Mouse (Mus musculus) left cerebral cortex, postnatal 25 days (tissue): ENCODE data around the gene Tmem59l. TPM values are rescaled to one million over a fixed set of nuclear protein-coding genes. Genes with fewer than 3 reads are reported as not detected.

Experiments
- DNase-seq, 2 experiments: peaks; one replicate each; pipeline ENCODE4 v3.0.0; 2022; ENCODE audit warnings: low spot score in 2 of 2, mixed read lengths in 1 of 2
- intact Hi-C: fragments of 180-260 bp; cut with DNase I; formaldehyde crosslinking; loops from one replicate; pipeline ENCODE4 v1.15.1; 2025
- total RNA-seq, 2 experiments: library from RNA; stranded (reverse); gene quantifications; 2 replicates each; pipeline ENCODE4 v1.2.3; 2021

Gene Tmem59l
- total RNA-seq, 2 experiments from 2014 or later: 264 to 286 TPM

DNA sequence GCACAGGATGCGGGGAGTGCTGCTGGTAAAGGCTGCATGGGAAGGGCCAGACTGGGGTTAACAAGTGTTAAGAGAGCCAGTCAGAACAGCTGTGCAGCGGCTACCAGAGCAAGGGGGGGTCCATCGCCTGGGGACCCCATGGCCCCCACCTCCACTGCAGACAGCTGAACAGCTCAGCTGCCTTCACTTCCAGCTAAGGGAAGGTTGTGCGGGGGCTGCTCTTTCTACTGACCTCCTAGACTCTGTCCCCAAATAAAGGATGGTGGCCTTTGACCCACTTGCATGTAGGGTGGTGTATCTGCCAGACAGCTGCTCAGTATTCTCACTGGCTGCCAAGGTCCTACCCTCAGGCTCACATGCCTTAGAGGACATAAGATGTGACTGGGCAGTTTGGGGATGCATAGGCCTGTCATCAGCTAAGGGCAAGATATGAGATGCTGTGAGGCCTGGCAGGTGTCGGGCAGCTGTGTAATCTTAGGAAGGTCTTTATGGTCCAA is 19.9 kb downstream of the Tmem59l start:
- DNase-seq: no peak
- intact Hi-C loops: no loop called here

DNA sequence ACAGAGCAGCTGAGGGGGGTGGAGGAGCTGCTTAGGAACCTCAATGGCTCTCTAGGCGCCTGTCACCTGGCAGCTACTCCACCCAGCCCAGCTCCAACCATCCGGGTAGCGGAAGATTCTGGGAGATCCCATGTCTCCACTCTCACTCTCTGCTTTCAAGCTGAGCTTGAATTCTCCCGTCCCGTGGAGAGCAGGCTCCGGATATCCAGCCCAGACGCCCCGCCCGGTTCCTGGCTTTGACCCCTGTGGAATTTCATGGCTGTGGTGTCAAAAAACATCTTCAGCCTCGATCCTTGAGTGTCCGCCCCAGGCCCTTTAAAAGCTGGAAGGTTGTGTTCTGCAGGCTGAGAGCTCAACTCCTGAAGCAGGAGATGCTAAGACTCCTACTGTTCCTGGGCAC is 20.4 kb downstream of the Tmem59l start:
- intact Hi-C loops: no loop called here

GRCm38 (mm10) chr8:70466305-70466704 is 20.9 kb downstream of the Tmem59l start:
- intact Hi-C loops: no loop called here
- DNase-seq: no peak

More for the DNA sequence above, 20.4 kb downstream of the Tmem59l start:
- DNase-seq: no peak

- DNase-seq: no peak
- intact Hi-C loops: no loop called here
Measured at GRCm38 (mm10) chr8:70465701-70466100, 21.5 kb downstream of the Tmem59l start.

- intact Hi-C loops: no loop called here
- no peak for DNase-seq
Measured at GRCm38 (mm10) chr8:70464162-70464561, 23.0 kb downstream of the Tmem59l start.

DNA sequence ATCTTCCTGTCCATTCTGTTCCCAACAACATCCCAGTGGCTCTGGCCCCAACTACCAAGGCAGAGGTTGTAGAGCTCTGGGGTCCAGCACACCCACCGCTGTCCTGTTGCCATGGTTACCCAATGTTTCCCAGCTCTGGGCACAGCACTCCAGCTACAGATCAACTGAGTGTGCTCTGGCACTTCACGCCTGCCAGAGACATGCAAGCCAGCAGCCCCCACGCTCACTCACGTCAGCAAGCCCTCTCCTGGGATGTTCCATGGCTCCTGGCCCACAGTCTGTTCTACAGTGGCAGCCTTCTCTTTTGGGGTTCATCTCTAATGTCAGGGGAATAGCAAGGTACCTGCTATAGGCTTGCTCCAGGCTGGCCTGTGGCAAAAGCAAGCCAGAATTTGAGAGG is 23.9 kb downstream of the Tmem59l start:
- DNase-seq: peak; percentile 62 to 90
- intact Hi-C loops: loop anchor here (1.0 kb wide), 1 partner anchor 45 kb away; no protein-coding TSS in a partner anchor

DNA sequence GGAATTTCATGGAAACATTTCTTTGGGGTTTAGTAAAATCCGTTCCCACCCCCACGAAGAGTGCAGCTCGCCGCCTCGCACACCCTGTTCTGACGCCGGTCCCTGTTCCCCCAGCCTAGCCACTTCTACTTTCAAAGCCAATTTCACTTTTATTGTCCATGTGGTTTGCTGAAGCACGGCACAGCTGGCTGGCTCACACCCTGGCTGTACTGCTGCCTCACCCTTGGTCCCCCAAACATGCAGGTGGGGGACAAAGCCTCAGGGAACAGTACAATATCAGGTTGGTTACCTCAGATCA is 24.7 kb downstream of the Tmem59l start:
- DNase-seq: peak in 1 of 2 experiments; percentile 72
- intact Hi-C loops: no loop called here

- intact Hi-C loops: no loop called here
- DNase-seq: no peak
Measured at GRCm38 (mm10) chr8:70461765-70462515, 25.2 kb downstream of the Tmem59l start.

GRCm38 (mm10) chr8:70460606-70461005 is 26.6 kb downstream of the Tmem59l start:
- intact Hi-C loops: no loop called here
- peak in 1 of 2 experiments; percentile 48 for DNase-seq

GRCm38 (mm10) chr8:70460199-70460598 is 27.0 kb downstream of the Tmem59l start:
- intact Hi-C loops: no loop called here
- no peak for DNase-seq

- DNase-seq: no peak
- intact Hi-C loops: no loop called here
Measured at GRCm38 (mm10) chr8:70459636-70460035, 27.5 kb downstream of the Tmem59l start.

DNA sequence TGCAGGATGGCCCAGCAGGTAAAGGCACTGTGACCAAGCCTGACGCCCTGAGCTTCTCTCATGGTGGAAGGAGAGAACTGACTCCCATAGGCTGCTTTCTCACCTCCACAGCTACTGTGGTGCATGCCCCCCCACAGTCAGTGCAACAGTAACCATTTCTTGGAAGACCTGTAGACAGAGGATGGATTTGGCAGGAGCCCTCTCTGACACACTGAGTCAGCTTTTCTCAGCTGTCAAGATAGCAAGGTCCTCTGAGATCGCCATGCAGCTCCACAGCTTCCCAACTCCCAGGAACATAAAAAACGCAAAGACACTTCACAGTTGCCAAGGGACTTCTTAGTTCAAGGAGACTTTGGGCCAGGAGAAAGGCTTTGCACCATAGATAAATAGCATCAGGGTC is 28.7 kb downstream of the Tmem59l start:
- DNase-seq: no peak
- intact Hi-C loops: no loop called here

DNA sequence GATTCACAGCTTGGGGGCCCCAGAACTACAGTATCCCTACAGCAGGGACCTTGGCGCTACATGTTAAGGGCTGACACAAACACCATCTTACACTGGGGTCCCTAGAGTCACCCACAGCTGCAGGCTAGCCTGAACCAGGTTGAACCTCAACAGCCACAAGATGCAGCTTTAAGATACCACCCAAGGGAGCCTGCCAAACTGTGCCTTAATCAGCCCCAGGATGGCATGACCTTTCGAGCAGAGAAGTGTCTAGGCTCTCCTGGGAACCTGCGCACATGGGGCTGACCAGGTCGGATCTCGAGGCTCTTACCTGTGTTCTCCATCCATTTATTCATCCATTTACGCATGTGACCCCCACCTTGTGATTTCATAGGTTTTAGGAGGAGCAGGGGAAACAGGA is 29.3 kb downstream of the Tmem59l start:
- intact Hi-C loops: no loop called here
- DNase-seq: no peak

- DNase-seq: no peak
- intact Hi-C loops: no loop called here
Measured at GRCm38 (mm10) chr8:70456996-70457395, 30.2 kb downstream of the Tmem59l start.

DNA sequence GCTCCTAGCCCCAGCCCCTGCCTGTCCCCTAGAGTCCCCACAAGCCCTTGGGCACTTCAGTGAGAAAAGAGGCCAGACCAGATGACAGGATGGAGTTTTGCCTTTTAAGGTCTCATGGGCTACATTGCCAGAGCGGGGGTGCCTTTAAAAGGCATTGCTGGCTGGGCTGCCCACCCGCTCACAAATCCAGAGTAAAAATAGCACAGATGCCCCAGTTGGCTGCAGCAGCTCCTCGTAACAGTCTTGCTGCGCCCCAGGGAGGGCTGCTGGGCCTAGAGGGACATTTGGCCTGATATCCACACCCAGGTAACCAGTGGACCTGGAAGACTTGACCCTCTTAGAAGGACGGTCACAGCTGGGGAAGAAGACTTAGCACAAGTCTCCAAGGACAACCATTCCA is 33.3 kb downstream of the Tmem59l start:
- intact Hi-C loops: loop anchor here (5.0 kb wide), 1 partner anchor 37 kb away; no protein-coding TSS in a partner anchor
- DNase-seq: peak in 1 of 2 experiments; percentile 85

GRCm38 (mm10) chr8:70452196-70452966 is 34.8 kb downstream of the Tmem59l start:
- peak in 1 of 2 experiments; percentile 82 for DNase-seq

GRCm38 (mm10) chr8:70447639-70448420 is 39.3 kb downstream of the Tmem59l start:
- intact Hi-C loops: no loop called here
- peak in 1 of 2 experiments; percentile 56 for DNase-seq

More at GRCm38 (mm10) chr8:70452196-70452966, 34.8 kb downstream of the Tmem59l start:
- intact Hi-C loops: loop anchor here (5.0 kb wide), 1 partner anchor 35 kb away; no protein-coding TSS in a partner anchor

DNA sequence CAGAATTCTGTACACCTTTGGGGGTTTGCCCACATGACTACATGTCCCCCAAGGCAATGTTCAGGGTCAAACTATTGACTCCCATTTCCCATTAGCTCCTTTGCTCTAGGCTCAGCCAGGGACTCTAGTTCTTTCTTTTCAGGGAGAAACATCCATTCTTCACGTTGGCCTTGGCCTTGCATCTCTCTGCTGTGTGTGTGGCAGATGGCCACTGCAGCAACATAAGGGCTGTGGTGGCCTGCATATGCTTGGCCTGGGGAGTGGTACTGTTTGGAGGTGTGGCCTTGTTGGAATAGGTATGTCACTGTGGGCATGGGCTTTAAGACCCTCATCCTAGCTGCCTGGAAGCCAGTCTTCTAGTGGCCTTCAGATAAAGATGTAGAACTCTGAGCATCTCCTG is 41.2 kb downstream of the Tmem59l start:
- intact Hi-C loops: no loop called here
- no peak for DNase-seq

DNA sequence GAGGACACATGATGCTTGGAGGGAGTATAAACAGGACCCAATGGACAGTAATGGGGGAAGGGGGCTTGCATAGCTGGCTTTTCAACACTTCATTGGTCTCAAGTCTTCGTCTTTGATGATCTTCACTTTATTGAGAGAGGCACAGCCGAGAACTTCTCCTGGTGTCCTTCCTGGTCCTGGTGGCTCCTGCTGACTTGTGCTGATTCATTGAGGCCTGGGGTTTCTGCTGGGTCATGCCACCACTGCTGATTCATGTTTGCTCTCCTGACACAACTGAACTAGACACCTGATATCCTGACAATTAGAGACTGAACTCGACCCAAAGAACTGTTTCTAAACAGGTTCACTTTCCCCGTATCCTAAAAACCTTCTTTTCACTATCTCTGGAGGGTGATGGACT is 43.8 kb downstream of the Tmem59l start:
- intact Hi-C loops: no loop called here
- DNase-seq: no peak

DNA sequence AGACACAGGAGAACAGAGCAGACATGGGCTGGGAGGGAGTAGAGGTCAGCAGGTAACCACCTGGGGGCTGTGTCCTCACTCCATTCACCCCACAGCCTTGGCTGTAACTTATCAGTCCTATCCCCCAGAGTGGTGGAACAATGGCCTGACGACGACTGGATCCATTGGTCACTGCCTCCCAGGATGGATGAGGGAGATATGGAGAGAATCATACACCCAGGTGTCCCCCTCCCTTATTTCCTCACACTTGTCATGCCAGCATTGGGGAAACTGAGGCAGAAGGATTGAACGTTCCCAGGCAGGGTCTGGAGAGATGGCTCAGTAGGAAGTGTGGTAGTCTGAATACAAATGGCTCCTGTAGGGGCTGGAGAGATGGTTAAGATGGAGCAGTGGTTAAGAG is 45.6 kb downstream of the Tmem59l start:
- intact Hi-C loops: no loop called here
- no peak for DNase-seq
